Mouse (Mus musculus) MEL (cell line): ENCODE data around the gene Kcnd2.

ENCODE experiments used
- BHLHE40 ChIP-seq: IDR thresholded peaks from 2 replicates; pipeline ENCODE4 v1.6.1; 2012; ENCODE audit warnings: low read depth, mild to moderate bottlenecking, inconsistent platforms, low read length, improper control_type of control experiment, borderline replicate concordance
- CTCF ChIP-seq, 3 experiments: IDR thresholded peaks in 2 of 3; conservative IDR thresholded peaks in 1 of 3; 2 replicates each; pipeline ENCODE4 v1.5.1; 2011 to 2012; ENCODE audit warnings: low read length in 3 of 3, low read depth in 2 of 3, mild to moderate bottlenecking in 2 of 3, improper control_type of control experiment in 1 of 3, inconsistent platforms in 1 of 3, mixed read lengths in 1 of 3, moderate library complexity in 1 of 3; ENCODE audit not compliant: control insufficient read depth in 1 of 3, insufficient read depth in 1 of 3, poor library complexity in 1 of 3, severe bottlenecking in 1 of 3
- HCFC1 ChIP-seq: IDR thresholded peaks from 2 replicates; pipeline ENCODE4 v1.6.1; 2012; ENCODE audit warnings: low read depth, mild to moderate bottlenecking, inconsistent platforms, low read length, improper control_type of control experiment, moderate library complexity
- MAZ ChIP-seq: IDR thresholded peaks from 2 replicates; pipeline ENCODE4 v1.6.1; 2012; ENCODE audit warnings: low read depth, mild to moderate bottlenecking, inconsistent platforms, low read length, improper control_type of control experiment
- POLR2A ChIP-seq, 2 experiments: IDR thresholded peaks; 2 replicates each; pipeline ENCODE4 v1.6.1; 2011 to 2012; ENCODE audit warnings: low read length in 2 of 2, mild to moderate bottlenecking in 2 of 2, control low read depth in 1 of 2, improper control_type of control experiment in 1 of 2, low read depth in 1 of 2, moderate library complexity in 1 of 2; ENCODE audit not compliant: control insufficient read depth in 1 of 2, insufficient read depth in 1 of 2, poor library complexity in 1 of 2
- POLR2AphosphoS2 ChIP-seq: IDR thresholded peaks from 2 replicates; pipeline ENCODE4 v1.6.1; 2011; ENCODE audit warnings: low read length, improper control_type of control experiment
- USF1 ChIP-seq: IDR thresholded peaks from 2 replicates; pipeline ENCODE4 v1.6.1; 2014; ENCODE audit warnings: low read depth, mild to moderate bottlenecking, inconsistent platforms, low read length, improper control_type of control experiment, moderate library complexity
- USF2 ChIP-seq, 2 experiments: IDR thresholded peaks; 2 replicates each; pipeline ENCODE4 v1.6.1; 2011 to 2012; ENCODE audit warnings: improper control_type of control experiment in 2 of 2, low read length in 2 of 2, borderline replicate concordance in 1 of 2, inconsistent platforms in 1 of 2, low read depth in 1 of 2, mild to moderate bottlenecking in 1 of 2; ENCODE audit not compliant: insufficient read depth in 1 of 2
- ZC3H11A ChIP-seq: IDR thresholded peaks from 2 replicates; pipeline ENCODE4 v1.6.1; 2012; ENCODE audit warnings: low read depth, mild to moderate bottlenecking, inconsistent platforms, low read length, improper control_type of control experiment
- ZKSCAN1 ChIP-seq: IDR thresholded peaks from 2 replicates; pipeline ENCODE4 v1.6.1; 2012; ENCODE audit warnings: low read depth, mild to moderate bottlenecking, inconsistent platforms, low read length, improper control_type of control experiment, moderate library complexity

DNA sequence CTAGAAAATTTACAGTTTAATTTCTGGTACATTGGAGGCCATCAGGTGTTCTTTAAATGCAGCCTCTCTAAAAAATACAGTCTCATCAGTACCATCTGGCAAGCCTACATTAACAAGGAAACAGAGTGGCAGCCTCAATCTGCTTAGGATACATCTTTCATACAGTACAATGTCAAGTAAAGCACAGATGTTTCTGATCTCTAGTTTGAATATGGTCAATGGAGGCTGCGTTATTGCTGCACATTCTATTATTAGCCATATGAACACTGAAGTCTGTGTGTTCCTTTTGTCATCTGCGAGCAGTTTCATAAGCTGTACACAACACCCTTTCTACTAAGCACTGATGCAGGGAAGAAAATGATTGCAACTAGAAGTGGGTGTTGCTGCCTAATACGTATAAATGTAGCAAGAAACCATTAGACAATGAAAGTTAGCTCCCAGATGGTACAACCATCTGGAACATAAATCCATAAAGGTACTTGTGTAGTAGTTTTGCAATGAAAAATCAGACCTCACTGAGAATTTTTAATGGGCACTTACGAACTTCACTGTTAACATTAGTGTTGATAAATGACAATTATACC lies 209.0 kb downstream of the Kcnd2 start:
- TF ChIP-seq HCFC1 (no peak), POLR2A (IDR thresholded peaks at IDR 0.05; ENCODE audit: control insufficient read depth in 1 of 2, insufficient read depth in 1 of 2, low read depth in 1 of 2, low read length in 2 of 2, poor library complexity in 1 of 2) (no peak), CTCF (IDR thresholded peaks at IDR 0.05 in 2 of 3, conservative IDR thresholded peaks at IDR 0.05 in 1 of 3; ENCODE audit: control insufficient read depth in 1 of 3, insufficient read depth in 1 of 3, low read depth in 2 of 3, low read length in 3 of 3, poor library complexity in 1 of 3, severe bottlenecking in 1 of 3) (no peak), POLR2AphosphoS2 (no peak), MAZ (no peak), ZC3H11A (no peak), ZKSCAN1 (no peak), USF2 (IDR thresholded peaks at IDR 0.05; ENCODE audit: borderline replicate concordance in 1 of 2, insufficient read depth in 1 of 2, low read depth in 1 of 2, low read length in 2 of 2) (no peak), BHLHE40 (no peak), USF1 (no peak)
